Mouse (Mus musculus): ENCODE measurements around the gene B630019K06Rik.

- no peak for TF ChIP-seq POLR2A (IDR thresholded peaks at IDR 0.05; ENCODE audit: insufficient read depth, low read depth, low read length)
- no peak for TF ChIP-seq EP300 (IDR thresholded peaks at IDR 0.05; ENCODE audit: insufficient read depth, low read depth, low read length)
Measured at GRCm38 (mm10) chrX:8843694-8844093, 48.5 kb upstream of the B630019K06Rik start, which contains the start of gene Gm6592.
